Mouse (Mus musculus) c-Kit-negative CD71-positive TER-119-positive erythroid progenitor cells, embryonic 14.5 days (primary cell): Measurements from ENCODE around the gene Mettl23.

ENCODE experiments used
- DNase-seq: peaks from one replicate; pipeline ENCODE4 v3.0.0-alpha.2; 2013; ENCODE audit warnings: low read depth, low spot score

The Mettl23 gene

DNA sequence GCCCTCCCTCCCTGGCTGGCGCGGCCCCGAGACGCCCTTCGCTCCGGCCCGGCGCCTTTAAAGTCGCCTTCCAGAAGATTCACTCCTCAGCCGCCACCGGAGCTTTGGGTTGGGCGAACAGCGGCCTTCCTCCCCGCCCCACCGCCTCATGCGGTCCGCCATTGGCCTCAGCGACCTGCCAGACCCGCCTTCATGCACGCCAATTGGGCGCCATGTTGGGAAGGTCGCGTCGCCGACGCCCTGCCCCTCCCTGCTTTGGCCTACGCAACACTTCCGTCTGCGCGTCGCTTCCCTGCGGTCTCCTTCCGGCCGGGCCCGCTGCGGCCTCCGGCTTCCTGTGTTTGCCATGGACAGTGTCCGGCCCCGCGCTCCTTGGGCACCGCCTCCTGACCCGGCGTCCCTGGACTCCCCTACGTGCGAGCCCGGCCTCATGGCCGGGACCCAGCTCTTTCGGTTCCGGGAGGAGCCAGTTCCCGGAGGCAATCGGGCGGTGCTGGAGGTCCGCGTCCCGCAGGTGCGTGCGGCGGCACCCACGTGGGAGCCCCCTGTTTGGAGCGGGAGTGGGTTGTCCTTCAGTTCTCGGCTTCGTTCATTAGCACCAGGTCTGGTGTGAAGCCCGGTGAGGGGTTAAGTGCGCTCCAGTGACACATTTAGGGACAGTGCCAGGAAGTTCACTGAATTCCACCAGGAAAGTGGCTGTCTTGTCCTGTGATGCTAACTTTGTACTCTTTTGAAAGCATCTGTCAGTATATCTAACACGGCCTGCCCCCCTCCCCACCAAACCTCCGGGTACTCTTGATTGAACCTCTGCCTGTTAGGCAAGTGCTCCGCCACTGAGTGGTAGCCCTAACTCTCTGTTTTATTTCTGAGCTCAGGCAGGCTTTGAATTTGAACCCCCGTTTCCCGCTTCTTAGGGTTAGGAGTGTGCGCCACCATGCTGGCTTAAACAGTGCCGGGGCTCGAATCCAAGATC is at the start of gene Mettl23, which contains the start of gene Jmjd6:
Mettl23 (plus strand) TSS at position 18 of the 973 bp plus-strand sequence.
Jmjd6 (minus strand) TSS at position 189 of the 973 bp plus-strand sequence.
- peak; percentile 92 for DNase-seq

DNA sequence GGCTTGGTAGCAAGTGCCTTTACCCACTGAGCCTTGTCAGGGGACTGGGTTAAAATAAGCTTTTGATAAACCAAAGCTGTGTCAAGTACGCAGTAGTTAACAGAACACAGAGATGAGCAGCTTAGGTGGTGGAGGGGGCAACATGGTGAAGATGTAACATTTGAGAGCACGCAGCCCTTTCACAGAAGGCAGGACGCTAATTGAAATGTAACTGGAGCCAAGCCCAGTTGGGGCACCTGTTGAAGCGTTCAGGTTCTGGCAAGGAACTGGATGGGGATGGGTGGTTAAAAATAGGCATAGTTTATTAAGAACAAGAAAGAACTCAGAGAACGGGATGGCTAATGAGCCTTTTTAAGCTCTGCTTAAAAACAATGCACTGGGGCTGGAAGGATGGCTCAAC is 43.7 kb upstream of the Mettl23 start:
- no peak for DNase-seq

DNA sequence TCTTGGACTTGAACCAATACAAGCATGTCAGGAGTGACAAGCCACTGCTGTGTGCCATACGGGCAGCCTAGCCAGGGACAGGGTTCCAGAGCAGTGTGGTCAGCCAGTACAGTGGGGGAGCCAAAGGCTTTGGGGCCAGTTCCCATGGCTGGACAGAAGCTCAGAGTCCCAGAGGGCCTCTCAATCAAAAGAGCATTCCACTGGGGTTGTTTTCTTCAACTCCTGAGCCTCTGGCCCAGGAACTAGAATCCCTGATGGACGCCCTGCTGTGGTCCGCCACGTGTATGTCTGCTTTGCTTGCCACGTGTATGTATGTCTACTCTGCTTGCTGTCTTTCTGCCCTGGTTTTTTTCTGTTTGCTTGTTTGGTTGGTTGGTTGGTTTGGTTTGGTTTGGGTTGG is 42.0 kb upstream of the Mettl23 start:
- no peak for DNase-seq

DNA sequence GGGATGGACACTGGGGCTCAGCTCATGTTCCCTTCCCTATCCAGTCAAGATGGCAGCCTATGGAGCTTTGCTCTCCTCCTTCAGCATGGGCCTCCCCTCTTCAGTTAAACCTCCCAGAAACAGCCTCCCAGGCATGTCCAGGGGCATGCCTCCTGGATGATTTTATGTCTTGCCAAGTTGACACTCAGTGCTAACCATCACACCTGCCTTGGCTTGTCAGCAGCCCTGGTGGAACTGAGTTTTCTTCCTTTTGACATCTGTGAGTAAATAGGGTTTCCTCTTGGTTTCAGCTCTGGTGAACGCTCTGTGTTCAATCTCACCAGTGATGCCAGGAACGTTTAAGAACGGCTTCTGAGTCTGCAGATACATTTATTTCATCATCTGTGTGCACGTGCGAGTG is 40.4 kb upstream of the Mettl23 start:
- no peak for DNase-seq

DNA sequence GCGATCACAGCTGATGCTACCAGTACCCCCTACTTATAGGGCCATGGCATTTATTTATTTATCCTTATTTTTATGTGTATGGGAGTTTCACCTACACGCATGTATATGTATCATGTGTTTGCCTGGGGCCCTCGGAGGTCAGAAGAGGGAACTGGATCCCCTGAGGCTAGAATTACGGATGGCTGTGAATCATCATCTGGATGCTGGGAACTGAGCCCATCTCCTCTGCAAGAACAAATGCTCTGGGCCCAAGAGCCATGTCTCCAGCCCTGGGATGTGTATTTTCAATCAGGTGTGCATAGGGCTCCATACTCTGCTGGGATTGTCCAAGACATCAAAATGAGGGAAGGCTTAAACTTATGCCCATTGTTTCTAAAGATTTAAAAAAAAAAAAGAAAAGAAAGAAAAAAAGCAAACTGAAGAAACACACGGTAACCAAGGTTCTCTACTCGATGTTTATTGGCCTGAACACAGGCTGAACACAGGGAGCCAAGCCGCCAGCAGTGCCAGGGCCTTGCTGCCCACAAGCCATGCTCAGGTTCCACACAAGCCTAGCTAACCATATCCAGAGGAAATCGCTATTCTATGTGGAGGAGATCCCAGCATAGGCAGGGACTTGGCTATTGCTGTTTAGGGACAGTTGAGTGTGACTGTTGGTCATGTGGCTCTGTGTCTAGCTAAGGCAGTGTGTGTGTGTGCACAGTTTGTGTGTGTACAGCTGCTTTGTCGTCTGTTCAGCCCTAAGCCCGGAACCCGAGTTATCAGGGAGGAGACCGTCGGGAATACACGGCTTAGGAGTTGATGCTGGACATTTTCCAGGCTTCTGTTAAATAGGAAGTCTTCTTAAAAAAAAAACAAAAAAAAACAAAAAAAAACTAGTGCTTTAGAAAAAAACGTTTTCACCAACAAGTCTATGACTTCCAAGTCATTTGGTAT is 36.7 kb upstream of the Mettl23 start:
- no peak for DNase-seq

DNA sequence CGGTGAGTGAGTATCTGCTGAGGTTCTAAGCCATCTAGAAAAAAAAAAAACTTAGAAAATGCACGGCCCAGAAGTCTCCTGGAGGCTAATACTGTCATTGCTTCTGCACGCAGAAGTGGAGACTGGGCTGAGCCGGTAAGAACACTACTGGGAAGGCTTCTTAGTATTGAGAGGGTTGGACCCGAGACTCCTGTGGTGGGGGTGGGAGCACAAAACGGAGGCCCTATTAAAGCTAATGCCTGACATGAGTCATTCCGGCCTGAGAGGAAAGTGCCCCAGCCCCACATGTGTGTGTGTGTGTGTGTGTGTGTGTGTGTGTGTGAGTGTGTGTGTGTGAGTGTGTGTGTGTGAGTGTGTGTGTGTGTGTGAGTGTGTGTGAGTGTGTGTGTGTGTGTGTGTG is 36.0 kb upstream of the Mettl23 start:
- DNase-seq = no peak

DNA sequence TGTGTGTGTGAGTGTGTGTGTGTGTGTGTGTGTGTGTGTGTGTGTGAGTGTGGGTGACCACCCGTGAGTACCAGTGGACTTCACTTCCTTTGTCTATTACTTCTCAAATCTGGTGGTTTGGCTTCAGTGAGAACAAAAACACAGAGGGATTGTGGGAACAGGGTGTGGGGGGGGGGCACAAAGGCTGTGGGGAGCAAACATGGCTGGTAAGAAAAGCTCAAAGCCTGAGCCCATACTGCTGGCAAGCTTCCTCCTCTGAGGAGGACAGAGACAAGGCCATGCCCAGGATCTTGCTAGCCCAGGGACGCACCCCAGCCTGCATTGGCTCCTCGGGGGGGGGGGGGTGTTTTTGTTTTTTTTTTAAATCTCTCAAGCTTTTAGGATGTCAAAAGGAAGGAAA is 35.6 kb upstream of the Mettl23 start:
- DNase-seq = no peak

DNA sequence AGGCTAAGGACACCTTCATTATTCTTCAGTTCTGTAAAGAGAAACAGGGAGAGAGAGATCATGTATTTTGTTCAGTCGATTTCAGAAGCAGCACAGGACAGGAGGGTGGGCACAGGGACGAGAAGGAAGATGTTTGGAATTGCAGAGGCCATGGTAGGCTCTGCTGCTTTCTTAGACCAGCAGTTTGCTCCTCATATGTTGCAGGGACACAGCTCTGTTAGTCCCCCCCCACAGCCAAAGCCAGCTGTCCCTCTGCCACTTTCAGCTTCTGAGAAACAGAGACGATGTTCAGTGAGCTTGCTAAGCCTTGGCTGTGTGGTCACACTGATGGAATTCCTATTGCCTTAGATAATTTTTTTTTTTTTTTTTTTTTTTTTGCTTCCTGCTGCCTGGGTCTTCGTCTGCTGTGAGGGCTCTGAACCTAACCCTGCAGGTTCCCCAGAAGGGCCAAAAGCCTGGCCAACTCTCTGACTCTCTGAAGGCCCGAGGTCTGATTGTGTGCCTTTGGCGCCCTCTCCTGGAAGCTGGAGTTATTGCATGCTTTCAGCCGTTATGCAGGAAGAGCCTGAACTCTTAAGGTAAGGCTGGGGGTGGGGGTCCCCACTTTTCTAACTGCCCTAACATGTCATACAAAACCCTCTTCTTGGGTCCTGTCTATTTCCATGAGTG is 35.0 kb upstream of the Mettl23 start:
- peak; percentile 56 for DNase-seq

DNA sequence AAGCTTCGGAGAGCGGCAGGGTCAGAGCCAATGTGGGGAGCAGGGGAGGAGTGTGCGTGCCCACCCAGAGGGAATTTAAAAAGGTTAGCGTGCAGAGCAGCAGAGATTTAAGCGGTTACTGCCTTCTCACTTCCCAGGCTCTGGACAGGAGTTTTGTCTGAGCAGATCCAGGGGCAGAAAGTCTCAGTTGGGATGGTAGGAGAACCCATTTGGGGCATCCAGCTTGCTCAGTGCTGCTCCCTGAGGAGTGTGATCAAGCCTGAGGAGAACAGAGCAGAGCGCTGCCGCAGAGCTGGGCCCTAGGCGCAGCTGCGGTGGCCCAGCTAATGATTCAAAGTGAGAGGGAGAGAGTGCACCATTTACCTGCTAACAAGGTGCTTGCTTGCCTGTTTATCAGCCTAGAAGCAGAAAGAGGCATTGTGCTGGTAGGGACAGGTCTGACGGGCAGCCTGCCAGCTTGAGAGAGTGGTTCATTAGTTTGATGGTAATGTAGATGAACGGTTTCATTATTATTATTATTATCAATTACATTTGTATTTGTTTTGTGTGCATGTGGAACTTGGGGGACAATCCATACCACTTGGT is 34.2 kb upstream of the Mettl23 start:
- no peak for DNase-seq

DNA sequence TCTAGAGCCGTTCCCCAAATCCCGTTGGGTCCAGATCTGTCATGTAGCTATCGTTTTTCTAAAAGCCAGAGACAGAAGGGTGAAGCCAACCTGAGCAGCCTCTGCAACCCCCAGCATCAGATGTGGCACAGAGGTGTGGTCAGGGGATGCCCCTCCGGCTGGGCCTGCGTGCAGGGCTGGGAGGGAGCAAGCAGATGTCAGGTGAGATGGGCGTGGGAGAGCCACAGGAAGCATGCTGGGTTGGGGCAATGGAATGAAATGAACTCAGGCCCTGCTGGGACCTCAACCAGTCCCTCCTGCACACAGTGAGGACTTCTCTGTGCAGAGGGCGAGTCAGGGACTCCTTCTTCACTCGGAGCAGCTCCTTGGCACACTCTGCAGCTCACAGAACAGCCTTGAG is 33.6 kb upstream of the Mettl23 start:
- no peak for DNase-seq

DNA sequence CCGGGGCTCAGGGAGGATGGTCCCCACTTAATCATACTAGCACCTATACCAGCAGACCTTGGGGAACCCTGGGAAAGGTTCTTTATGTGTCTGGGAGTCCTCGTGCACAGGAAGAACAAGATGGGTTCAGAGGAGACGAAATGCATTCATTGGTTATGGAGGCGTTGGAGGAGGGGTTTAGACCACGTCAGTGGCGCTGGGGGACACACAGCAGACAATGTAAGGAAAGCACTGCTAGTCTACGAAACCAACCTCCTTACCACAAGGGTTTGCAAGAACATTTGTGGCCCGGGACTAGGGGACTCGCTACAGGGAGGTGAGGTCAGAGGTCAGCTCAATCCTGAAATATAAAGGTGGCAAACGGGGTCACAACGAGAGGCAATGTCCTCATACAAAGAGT is 32.5 kb upstream of the Mettl23 start:
- DNase-seq = no peak

DNA sequence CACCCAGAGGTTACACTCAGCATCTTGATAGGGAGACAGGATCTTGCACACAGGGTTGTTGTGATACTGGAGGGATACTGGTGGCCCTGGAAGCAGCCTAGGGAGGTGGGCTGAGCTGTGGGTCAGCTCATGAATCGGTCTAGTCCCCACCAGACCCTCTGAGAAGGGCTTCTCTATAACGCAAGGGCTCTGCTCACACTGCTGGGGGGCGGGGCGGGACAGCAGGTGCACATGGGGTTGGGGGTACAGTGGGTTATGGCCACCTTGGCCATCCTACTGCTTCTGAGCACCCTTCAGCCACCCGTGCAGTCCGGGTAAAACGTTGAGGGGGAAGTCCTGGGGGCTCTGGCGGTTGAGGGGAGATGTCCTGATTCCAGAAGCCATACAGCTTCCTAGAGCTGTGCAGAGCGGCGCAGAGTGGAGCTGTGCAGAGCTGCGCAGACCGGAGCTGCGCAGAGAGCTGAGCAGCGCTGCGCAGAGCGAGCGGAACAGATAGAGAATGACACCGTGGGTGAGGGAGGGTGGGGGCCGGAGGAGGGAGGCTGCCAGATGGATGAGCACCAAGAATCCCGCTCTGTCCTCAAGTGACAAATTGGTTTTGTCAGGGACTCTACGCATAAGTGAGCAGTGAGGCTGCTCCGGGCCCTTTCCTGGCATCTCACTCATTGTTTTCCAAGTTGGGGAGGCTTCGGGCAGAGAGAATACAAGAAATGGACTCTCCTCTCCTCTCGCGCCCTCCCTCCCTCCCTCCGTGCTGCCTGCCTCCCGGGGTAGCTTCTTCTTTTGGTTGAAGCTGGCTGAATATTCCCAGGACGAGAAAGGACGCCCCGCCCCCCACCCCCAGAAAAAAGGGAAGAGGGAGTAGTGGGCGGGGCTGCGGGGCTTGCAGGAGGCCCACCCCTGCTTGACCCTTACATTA is 31.8 kb upstream of the Mettl23 start:
- DNase-seq = no peak

DNA sequence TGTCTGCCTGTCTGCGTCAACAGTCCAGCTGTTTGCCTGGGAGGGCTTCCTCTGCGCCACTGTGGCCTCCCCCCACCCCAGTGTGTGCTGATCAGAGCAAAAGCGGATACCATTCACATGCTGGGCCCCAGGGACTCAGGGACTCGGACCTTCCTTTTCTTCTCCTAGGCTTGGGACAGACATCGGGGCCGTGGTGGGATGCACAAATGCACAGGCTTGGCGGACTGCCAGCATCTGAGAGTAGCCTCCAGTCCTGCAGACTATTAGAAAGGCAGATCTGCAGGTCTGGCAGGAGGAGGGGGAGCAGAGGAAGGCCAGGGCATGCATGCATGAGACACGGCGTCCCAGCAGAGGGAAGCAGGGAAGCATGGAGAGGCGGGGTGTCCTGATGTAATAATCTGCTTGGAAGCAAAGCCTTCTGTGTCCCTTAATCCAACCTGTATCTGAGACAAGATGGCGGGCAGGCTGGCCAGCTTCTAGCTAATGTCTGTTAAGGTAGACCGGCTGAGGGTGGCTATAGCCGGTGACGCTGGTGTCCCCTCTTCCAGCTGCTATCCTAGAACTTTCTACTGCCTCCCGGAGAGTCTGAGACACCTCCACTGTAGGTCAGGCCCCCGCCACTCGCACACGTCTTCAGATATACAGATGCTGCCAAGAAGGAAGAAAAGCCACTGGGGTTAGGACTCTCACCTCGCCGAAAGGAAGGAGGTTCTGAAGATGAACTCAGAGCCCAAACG is 30.1 kb upstream of the Mettl23 start:
- DNase-seq = no peak

DNA sequence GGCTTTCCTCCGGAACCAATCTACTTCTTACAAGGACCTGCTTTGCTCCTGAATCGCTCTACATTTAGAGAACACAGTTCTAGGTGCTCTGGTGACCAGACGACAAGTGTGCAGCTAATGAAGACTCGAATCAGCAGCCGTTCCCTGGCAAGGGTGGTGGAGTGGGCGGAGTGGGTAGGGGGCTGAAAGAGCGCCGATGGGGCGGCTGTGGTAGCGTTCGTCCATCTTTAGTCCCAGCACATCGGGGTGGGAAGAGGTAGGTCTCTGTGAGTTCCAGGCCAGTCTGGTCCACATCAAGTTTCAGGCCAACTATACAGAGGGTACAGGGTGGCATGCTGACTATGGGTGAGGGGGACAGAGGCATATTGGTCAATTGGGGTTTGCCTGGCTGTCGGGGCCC is 29.5 kb upstream of the Mettl23 start:
- DNase-seq = no peak

DNA sequence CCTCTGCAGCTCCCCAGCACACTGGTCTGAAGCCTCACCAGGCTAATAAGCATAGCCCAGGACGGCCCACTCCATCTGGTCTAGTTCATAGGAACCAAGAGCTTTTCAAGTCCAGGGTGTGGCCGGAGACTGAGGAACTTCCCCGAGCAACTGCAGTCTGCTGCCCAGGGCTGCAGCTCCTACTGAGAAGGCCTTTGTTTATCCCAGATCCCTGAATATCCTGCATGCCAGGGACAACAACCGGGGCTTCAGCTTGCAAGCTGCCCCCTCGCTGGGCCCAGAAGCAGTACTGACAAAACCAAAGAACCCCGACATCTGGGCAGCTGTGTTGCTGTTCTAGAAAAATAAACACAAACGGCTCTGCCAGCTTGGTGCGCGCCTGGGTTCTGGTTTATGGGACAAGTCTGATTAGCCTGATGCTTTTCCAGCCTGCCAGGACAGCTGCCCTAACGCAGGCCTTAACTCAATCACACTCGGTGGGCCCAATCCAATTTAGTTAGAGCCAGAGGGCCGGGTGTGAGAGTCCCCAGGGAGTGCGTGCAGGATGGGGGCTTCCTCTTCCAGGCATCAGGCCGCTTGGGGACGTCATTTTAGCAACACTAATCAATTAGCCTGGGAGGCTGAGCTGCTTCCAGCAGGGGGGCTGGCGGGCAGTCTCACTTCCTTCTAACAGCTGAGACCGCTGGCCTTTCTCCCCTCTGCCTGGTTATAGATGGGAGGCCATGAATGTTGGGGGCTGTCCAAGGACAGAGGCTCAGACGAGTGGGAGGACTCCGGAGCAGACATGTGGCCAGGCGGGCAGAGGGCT is 28.8 kb upstream of the Mettl23 start:
- no peak for DNase-seq

DNA sequence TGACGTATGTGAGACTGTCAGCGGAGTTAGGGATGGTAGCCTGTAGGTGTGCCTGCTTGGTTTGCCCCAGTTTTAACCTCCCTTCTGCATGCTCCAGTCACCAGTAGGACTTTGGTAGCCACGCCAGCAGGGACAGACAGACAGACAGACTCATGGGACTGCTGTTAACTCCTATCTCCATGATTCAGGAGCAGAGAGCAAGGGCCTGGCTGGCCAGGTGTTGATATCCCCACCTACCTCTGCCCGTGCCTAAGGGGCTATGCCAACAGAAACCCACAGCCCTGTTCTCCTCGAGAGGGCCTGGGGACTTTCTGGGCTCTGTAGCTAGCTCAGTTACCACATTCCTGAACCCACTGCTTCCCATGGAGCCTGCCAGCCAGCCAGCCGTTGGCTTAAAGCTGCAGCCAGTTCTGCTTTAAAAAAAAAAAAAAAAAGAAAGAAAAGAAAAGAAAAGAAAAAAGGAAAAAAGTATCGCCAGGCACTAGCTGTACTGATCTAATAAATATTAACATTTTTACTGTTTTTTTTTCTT is 28.1 kb upstream of the Mettl23 start:
- no peak for DNase-seq

DNA sequence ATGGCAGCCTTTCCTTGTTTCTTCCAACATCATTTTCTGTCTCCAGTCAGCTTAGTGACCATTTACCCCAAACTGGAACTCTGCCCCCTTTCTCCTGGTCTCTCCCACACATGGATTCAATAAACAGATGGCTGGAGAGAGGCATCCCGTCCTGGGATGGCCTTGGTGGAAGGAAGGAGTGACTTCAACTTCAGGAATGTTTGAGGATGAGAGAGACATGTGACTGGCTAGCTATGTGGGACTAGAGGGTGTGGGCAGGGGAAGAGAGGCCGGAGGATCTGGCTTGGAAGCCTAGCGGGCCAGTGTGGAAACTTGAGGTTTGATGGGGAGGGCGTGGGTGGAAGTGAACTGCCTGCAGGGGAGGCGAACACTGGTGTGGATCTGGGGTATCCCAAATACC is 26.3 kb upstream of the Mettl23 start:
- DNase-seq = no peak

DNA sequence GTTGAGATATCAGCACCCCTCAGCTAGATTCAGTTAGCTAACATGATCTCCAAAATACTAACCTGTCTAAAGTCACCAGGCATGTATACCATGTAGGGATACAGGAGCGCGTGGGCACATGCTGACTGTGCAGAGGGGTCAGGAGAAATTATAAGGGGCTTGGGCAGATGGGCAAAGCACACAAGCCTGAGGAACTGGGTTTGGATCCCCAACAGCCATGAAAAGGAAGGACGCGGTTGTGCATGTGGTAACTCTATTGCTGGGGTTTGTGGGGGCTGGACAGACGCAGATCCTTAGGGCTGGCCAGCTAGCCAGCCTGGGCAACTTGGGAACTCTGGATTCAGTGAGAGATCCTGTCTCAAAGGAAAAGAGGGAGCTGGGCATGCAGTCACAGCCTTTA is 25.5 kb upstream of the Mettl23 start:
- no peak for DNase-seq

DNA sequence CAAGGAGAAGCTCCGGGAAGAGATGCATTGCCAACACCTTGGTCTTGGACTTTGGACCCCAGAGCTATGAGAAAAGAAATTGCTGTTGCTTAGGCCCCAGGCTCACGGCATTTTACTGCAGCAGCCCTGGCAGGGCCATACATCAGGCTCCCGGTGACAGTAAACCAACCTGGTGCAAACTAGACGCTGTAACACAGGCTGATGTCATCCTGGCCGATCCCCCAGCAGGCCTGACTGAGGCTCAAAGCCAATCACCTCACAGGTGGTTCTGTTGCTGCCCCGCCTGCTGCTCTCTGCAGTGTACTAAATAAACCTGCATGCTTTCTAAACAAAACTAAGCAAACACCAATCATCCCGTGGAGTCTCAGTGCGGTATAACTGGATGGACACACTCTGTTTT is 24.4 kb upstream of the Mettl23 start:
- no peak for DNase-seq
